Mouse (Mus musculus): ENCODE data around the gene Phykpl. TPM values are rescaled to one million over a fixed set of nuclear protein-coding genes. Genes with fewer than 3 reads are reported as not detected.
A peak's percentile ranks its signal among the peaks of the same experiment; 100 is the strongest.

Gene Phykpl
- polyA plus RNA-seq, 1 experiment from 2014 or later, result 17.5 TPM

DNA sequence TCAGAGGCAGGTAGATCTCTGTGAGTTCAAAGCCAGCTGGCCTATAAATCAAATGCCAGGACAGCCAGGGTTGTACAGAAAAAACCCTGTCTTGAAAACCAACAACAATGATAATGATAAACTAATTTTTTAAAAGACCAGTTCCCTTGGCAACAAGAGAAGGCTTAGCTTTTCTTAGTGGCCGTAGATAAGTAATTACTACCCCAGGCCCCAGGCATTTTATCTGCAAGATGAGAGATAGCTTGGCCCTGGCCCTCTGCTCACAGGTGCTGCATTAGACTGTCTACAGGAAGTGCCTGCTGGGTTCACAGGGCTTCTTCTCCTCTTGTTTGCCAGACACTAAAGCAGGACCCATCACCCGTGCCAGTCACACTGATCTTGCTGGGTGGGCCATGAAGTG, 29.5 kb upstream of the Phykpl start:
- Histone ChIP-seq H3K4me3 (peak overlapping the region; percentile 14; the same call in 1 of the 2 replicates), H3K9ac (no peak overlapping the region), H3K4me2 (replicated peaks) (no peak overlapping the region), H3K9me3 (no peaks in the 10 kb centered on the region), H3K36me3 (no peaks in the 10 kb centered on the region), H3K27ac (no peak overlapping the region), H3K27me3 (no peaks in the 10 kb centered on the region), H3K4me1 (peaks cover 8% of the 10 kb centered on the region)
- ATAC-seq (ENCODE audit: insufficient number of reproducible peaks, insufficient read depth, low FRiP score, low TSS enrichment), result no peak
- WGBS, result 56% methylated on average over 2 of the region's 2 CpGs

DNA sequence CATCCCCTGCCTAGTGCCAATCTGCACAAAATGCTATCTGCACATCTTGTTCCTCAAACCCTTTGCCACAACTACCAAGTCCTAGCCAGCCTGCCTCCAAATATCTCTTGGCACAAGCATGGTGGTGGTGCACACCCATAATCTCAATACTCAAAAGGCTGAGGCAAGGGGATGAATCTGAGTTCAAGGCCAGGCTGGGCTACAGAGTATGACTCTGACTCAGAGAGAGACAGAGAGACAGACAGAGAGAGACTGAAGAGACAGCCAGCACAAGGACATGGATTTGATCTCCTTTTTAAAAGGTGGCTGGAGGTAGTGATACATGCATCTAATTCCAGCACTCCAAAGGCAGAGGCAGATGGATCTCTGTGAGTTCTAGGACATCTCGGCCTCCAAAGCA, 21.3 kb upstream of the Phykpl start:
- no peak overlapping the region for H3K4me3 ChIP-seq
- ATAC-seq (ENCODE audit: insufficient number of reproducible peaks, insufficient read depth, low FRiP score, low TSS enrichment), result no peak
- no peak overlapping the region for H3K9ac ChIP-seq
- H3K36me3 ChIP-seq, result no peaks in the 10 kb centered on the region; the same call in 1 of the 2 replicates
- no peaks in the 10 kb centered on the region for H3K4me1 ChIP-seq
- no peak overlapping the region for H3K4me2 ChIP-seq (replicated peaks)
- no peaks in the 10 kb centered on the region for H3K27me3 ChIP-seq
- peaks cover 3% of the 10 kb centered on the region; the same call in 1 of the 2 replicates for H3K9me3 ChIP-seq
- 82% methylated on average over 1 of the region's 1 CpGs for WGBS
- no peak overlapping the region for H3K27ac ChIP-seq

DNA sequence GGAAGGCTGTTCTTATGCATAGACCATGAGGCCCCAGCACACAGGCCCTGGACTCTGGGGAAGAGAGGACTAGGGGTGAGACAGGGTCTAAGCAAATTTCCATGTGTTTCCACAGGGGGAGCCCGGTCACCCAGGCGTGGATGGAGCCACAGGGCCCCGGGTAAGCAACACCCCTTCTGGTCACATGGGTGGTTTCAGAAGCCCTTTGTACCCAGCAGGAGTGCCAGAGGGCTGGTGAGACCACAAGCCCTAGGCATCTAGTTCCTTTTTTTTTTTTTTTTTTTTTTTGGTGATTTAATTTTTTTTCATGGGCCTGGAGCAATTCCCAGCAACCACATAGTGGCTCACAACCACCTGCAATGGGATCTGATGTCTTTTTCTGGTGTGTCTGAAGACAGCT, 19.5 kb upstream of the Phykpl start:
- no peak for ATAC-seq (ENCODE audit: insufficient number of reproducible peaks, insufficient read depth, low FRiP score, low TSS enrichment)
- Histone ChIP-seq H3K27me3 (no peaks in the 10 kb centered on the region), H3K36me3 (no peaks in the 10 kb centered on the region; the same call in 1 of the 2 replicates), H3K9me3 (peaks cover 3% of the 10 kb centered on the region; the same call in 1 of the 2 replicates), H3K27ac (no peak overlapping the region), H3K4me1 (no peaks in the 10 kb centered on the region), H3K9ac (no peak overlapping the region), H3K4me3 (no peak overlapping the region), H3K4me2 (replicated peaks) (no peak overlapping the region)
- 33% methylated on average over 3 of the region's 3 CpGs for WGBS

DNA sequence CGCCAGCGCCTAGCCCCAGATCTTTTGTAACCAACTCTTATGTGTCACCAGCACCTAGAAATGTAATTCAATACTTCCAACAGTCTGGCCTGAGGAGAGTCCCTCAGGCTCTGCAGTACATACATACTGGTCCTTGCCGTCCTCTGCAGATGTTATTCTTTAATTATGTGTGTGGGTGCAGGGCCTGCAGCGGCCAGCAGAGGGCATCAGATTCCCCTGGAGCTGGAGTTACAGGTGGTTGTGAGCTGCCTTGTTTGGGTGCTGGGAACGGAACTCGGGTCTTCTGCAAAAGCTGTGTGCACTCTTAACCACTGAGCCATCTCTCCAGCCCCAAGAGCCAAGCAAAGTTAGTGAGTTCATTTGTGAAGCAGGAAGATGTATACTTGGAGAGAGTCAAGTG, 18.6 kb upstream of the Phykpl start:
- Histone ChIP-seq H3K36me3 (no peaks in the 10 kb centered on the region; the same call in 1 of the 2 replicates), H3K4me3 (no peak overlapping the region), H3K9me3 (peaks cover 3% of the 10 kb centered on the region; the same call in 1 of the 2 replicates), H3K27me3 (no peaks in the 10 kb centered on the region), H3K27ac (no peak overlapping the region), H3K4me2 (replicated peaks) (no peak overlapping the region), H3K9ac (no peak overlapping the region), H3K4me1 (no peaks in the 10 kb centered on the region)
- no peak for ATAC-seq (ENCODE audit: insufficient number of reproducible peaks, insufficient read depth, low FRiP score, low TSS enrichment)
- WGBS, result 88% methylated on average over 6 of the region's 6 CpGs

DNA sequence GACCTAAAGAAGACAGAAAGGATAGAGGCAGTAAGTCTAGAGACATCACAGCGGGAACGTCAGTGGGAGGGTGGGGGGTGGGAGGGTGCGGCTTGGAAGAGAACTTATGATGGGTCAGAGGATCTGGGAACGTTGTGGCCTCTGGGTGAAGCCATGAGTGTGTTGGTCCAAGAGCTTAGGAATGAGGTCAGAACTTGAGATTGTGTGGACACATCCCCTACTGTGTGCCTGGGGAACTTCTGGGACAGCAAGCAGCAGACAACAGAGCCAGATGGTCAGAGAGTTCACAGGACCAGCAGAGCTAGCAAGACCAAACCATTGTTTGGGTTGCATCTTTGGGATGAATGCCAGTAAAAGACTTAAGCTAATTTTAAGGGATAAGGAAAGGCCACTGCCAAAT, 15.8 kb upstream of the Phykpl start:
- no peak overlapping the region for H3K9ac ChIP-seq
- no peak for ATAC-seq (ENCODE audit: insufficient number of reproducible peaks, insufficient read depth, low FRiP score, low TSS enrichment)
- no peaks in the 10 kb centered on the region for H3K4me1 ChIP-seq
- H3K27me3 ChIP-seq, result no peaks in the 10 kb centered on the region
- 89% methylated on average over 4 of the region's 4 CpGs for WGBS
- peaks cover 3% of the 10 kb centered on the region; the same call in 1 of the 2 replicates for H3K9me3 ChIP-seq
- H3K4me3 ChIP-seq, result no peak overlapping the region
- H3K4me2 ChIP-seq (replicated peaks), result no peak overlapping the region
- H3K36me3 ChIP-seq, result no peaks in the 10 kb centered on the region; the same call in 1 of the 2 replicates
- H3K27ac ChIP-seq, result no peak overlapping the region

DNA sequence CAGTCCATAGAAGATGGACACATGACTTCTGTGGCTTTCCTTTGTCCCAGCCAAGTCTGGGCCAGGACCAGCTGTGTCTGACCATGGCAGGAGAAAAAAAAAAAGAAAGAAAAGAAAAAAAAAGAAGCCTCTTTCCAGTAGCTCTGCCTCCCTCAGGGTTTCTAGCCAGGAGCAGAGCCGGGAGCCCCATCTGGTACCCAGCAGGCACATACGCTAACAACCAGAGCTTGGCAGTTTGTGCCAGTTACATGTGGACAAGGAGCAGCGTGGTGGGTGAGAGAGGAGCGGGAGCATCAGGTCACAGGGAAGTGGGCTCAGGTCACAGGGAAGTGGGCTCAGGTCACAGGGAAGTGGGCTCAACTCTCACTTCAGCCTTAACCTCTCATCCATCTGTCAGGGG, 8.1 kb upstream of the Phykpl start:
- 82% methylated on average over 4 of the region's 4 CpGs for WGBS
- Histone ChIP-seq H3K4me1 (no peaks in the 10 kb centered on the region), H3K9ac (no peak overlapping the region), H3K9me3 (no peaks in the 10 kb centered on the region), H3K4me3 (no peak overlapping the region), H3K27ac (no peak overlapping the region), H3K4me2 (replicated peaks) (no peak overlapping the region), H3K27me3 (no peaks in the 10 kb centered on the region), H3K36me3 (no peaks in the 10 kb centered on the region)
- no peak for ATAC-seq (ENCODE audit: insufficient number of reproducible peaks, insufficient read depth, low FRiP score, low TSS enrichment)

DNA sequence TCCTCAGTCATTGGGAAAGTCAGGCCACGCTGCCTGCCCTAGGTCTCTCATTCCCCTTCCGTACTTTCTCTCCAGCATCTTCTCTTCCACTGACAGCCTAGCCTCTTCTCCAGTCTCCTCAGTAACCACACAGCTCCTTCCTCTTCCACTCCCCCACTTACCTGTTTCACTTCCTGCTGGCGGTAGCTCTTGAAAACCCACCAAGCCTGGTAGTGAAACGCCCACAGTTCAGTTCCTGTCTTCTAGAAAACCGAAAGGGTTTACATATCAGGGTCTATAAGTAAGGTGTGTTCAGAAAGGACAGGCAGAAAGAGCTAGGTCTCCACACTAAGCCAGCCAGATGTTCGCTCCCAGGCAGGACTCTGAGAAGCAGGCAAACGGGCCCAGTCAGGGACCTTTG, 7.0 kb upstream of the Phykpl start:
- Histone ChIP-seq H3K4me3 (no peak overlapping the region), H3K4me1 (no peaks in the 10 kb centered on the region), H3K36me3 (no peaks in the 10 kb centered on the region), H3K27ac (no peak overlapping the region), H3K27me3 (no peaks in the 10 kb centered on the region), H3K4me2 (replicated peaks) (no peak overlapping the region), H3K9ac (no peak overlapping the region; the same call in 1 of the 2 replicates), H3K9me3 (no peaks in the 10 kb centered on the region)
- ATAC-seq (ENCODE audit: insufficient number of reproducible peaks, insufficient read depth, low FRiP score, low TSS enrichment), result no peak
- 81% methylated on average over 7 of the region's 7 CpGs for WGBS

DNA sequence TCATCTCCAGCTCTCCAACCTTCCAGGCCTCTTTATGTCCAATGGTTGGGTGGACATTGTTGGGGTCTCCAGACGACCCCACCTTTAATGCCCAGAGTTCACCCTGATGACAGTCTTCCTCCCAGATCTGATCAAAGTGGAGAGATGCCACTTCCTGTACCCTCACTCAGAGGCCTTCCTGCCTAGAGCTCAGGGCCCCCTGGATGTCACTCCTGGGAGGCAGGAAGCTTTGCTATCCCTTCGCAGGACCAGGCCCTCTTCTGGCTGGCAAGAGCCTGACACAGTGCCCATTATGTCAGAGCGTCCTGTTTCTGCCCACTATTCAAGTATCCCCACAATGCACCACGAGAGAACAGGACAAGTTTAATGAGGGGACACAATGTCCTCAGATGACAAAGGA, 5.5 kb upstream of the Phykpl start:
- Histone ChIP-seq H3K4me2 (replicated peaks) (no peak overlapping the region), H3K27ac (no peak overlapping the region), H3K9ac (no peak overlapping the region), H3K36me3 (no peaks in the 10 kb centered on the region), H3K27me3 (no peaks in the 10 kb centered on the region), H3K4me3 (no peak overlapping the region), H3K4me1 (peaks cover 3% of the 10 kb centered on the region; the same call in 1 of the 2 replicates), H3K9me3 (no peaks in the 10 kb centered on the region)
- 73% methylated on average over 4 of the region's 4 CpGs for WGBS
- no peak for ATAC-seq (ENCODE audit: insufficient number of reproducible peaks, insufficient read depth, low FRiP score, low TSS enrichment)

DNA sequence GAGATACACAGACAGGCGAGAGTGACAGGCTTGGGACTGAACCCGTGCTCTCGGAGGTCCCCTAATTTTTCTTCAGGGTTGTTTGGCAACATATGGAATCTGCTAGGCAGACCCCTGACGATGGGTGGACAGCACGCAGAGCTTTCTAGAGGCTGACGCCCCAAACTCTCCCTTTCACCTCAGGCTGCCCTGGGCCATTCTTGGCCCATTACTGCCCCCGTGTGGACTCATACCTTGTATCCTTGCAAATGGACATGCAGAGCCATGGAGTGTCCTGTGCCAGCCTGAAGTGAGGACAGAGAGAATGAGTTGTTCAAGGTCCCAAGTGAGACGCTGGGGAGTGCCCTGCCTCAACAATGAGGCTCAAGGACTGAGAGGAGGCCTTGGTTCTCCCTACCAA, 1.8 kb upstream of the Phykpl start:
- H3K4me3 ChIP-seq, result no peak overlapping the region
- peaks cover 20% of the 10 kb centered on the region for H3K36me3 ChIP-seq
- H3K4me1 ChIP-seq, result peaks cover 14% of the 10 kb centered on the region
- no peak overlapping the region for H3K9ac ChIP-seq
- H3K4me2 ChIP-seq (replicated peaks), result no peak overlapping the region
- H3K9me3 ChIP-seq, result no peaks in the 10 kb centered on the region
- H3K27me3 ChIP-seq, result no peaks in the 10 kb centered on the region
- WGBS, result 16% methylated on average over 8 of the region's 8 CpGs
- H3K27ac ChIP-seq, result no peak overlapping the region
- no peak for ATAC-seq (ENCODE audit: insufficient number of reproducible peaks, insufficient read depth, low FRiP score, low TSS enrichment)

DNA sequence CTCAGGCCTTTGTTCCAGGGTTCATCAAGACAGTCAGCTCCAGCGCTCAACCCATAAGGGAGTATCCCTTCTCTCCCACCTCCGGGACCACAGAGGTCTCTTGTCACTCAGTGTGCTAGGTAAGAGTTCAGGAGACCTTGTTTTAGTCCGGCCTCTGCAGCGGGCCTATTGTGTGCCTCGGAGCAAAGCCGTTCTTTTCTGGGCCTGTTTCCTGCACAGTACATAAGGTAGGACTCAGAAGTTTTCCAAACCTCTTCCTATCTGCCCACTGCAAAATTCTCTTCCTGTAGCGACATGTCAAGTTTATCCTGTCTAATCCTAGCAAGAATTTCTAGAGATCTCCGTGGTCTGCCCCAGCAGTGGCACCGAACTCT, 513 bp upstream of the Phykpl start:
- ATAC-seq (ENCODE audit: insufficient number of reproducible peaks, insufficient read depth, low FRiP score, low TSS enrichment), result peak; percentile 17
- WGBS, result 12% methylated on average over 9 of the region's 9 CpGs
- H3K4me1 ChIP-seq, result peaks cover 14% of the 10 kb centered on the region
- no peaks in the 10 kb centered on the region for H3K9me3 ChIP-seq
- H3K9ac ChIP-seq, result peak overlapping the region; percentile 83
- peaks cover 33% of the 10 kb centered on the region for H3K36me3 ChIP-seq
- H3K27me3 ChIP-seq, result no peaks in the 10 kb centered on the region
- peak overlapping the region; percentile 60 for H3K4me3 ChIP-seq
- peak overlapping the region; percentile 94 for H3K27ac ChIP-seq
- H3K4me2 ChIP-seq (replicated peaks), result peak overlapping the region; percentile 82

DNA sequence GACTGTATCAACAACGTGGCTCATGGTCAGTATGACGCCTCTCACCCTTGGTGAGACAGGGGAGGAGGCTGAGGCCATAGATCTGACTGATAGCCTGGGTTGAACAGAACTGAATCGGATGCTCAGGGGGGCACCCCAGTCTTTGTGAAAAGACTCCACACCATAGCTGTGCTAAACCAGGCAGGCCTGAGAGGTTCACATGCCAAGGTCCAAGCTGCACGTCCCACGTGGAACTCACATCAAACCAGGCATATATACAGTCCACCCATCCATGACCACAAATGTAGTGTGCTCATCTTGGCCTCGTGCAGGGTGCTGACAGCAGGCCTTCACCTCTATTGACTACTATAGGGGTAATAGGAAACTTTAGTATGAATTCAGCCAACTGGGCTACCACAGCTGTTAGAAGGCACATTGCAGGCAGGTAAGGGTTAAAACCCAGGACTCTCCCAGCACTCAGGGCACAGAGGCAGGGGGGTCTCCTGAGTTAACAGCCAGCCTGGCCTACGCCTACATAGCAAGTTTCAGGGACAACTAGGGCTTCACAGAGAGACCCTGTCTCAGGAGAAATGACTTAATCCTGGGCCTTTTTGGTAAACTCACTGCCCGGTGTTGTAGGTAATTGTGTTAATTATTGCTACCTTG, 1.2 kb downstream of the Phykpl start:
- Histone ChIP-seq H3K36me3 (peaks cover 50% of the 10 kb centered on the region), H3K4me1 (peaks cover 14% of the 10 kb centered on the region), H3K9me3 (no peaks in the 10 kb centered on the region), H3K4me3 (peak overlapping the region; percentile 60), H3K27me3 (no peaks in the 10 kb centered on the region), H3K27ac (peak overlapping the region; percentile 94), H3K4me2 (replicated peaks) (peak overlapping the region; percentile 82), H3K9ac (peak overlapping the region; percentile 83)
- WGBS, result 64% methylated on average over 8 of the region's 8 CpGs
- peak; percentile 13; the same call in 1 of the 2 replicates for ATAC-seq (ENCODE audit: insufficient number of reproducible peaks, insufficient read depth, low FRiP score, low TSS enrichment)

DNA sequence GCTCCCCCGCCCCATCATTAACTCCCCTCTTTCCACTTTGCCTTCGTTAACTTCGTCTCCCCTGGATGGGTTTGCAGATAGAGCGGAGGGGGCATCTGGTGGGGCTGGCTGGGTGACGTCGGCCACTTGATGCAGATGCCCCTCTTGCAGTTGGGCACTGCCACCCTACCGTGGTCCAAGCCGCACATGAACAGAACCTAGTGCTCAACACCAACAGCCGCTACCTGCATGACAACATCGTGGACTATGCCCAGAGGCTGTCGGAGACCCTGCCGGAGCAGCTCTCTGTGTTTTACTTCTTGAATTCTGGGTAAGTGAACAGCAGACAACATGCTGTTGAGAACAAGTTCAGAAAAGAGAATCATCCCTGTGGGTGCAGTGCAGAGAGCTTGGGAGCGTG, 1.9 kb downstream of the Phykpl start:
- Histone ChIP-seq H3K9ac (no peak overlapping the region), H3K27me3 (no peaks in the 10 kb centered on the region), H3K4me1 (peaks cover 14% of the 10 kb centered on the region), H3K27ac (no peak overlapping the region), H3K4me2 (replicated peaks) (no peak overlapping the region), H3K4me3 (no peak overlapping the region), H3K36me3 (peaks cover 56% of the 10 kb centered on the region), H3K9me3 (no peaks in the 10 kb centered on the region)
- WGBS, result 92% methylated on average over 13 of the region's 13 CpGs
- ATAC-seq (ENCODE audit: insufficient number of reproducible peaks, insufficient read depth, low FRiP score, low TSS enrichment), result no peak
